Mouse (Mus musculus) limb, embryonic 14.5 days (tissue): Measurements from ENCODE around the gene Dok1. TPM values are rescaled to one million over a fixed set of nuclear protein-coding genes. Genes with fewer than 3 reads are reported as not detected.

Source experiments
- ATAC-seq: fragments of 200-750 bp; cut with Nextera tagmentation; 2 replicates; pipeline ENCODE4 v1.8.0; 2017; ENCODE audit warnings: low read depth, moderate number of reproducible peaks, moderate TSS enrichment; ENCODE audit not compliant: low FRiP score
- DNase-seq: peaks from one replicate; pipeline ENCODE4 v3.0.0-alpha.2; 2015; ENCODE audit warnings: low spot score
- H3K27ac ChIP-seq: fragments of 300-500 bp; sonication (generic); replicated peaks from 2 replicates; pipeline ENCODE4 v1.5.1; 2014; ENCODE audit warnings: low read depth, mild to moderate bottlenecking, low read length, moderate library complexity, mixed read lengths
- H3K27me3 ChIP-seq: fragments of 300-500 bp; sonication (generic); 2 replicates; pipeline ENCODE4 v1.6.1; 2014; ENCODE audit warnings: low read length, mixed read lengths; ENCODE audit not compliant: control insufficient read depth, insufficient read depth
- H3K36me3 ChIP-seq: fragments of 300-500 bp; sonication (generic); 2 replicates; pipeline ENCODE4 v1.6.1; 2014; ENCODE audit warnings: mild to moderate bottlenecking, low read length, moderate library complexity, mixed read lengths; ENCODE audit not compliant: control insufficient read depth, insufficient read depth
- H3K4me1 ChIP-seq: fragments of 300-500 bp; sonication (generic); 2 replicates; pipeline ENCODE4 v1.6.1; 2014; ENCODE audit warnings: antibody characterized with exemption, low read length, mixed read lengths; ENCODE audit not compliant: control insufficient read depth, insufficient read depth
- H3K4me2 ChIP-seq: fragments of 300-500 bp; sonication (generic); replicated peaks from 2 replicates; pipeline ENCODE4 v1.6.1; 2014; ENCODE audit warnings: low read depth, mild to moderate bottlenecking, low read length, moderate library complexity; ENCODE audit not compliant: severe bottlenecking
- H3K4me3 ChIP-seq: fragments of 300-500 bp; sonication (generic); replicated peaks from 2 replicates; pipeline ENCODE4 v1.5.1; 2014; ENCODE audit warnings: low read length
- H3K9ac ChIP-seq: fragments of 300-500 bp; sonication (generic); 2 replicates; pipeline ENCODE4 v1.6.1; 2014; ENCODE audit warnings: mild to moderate bottlenecking, low read depth, low read length, moderate library complexity; ENCODE audit not compliant: severe bottlenecking
- H3K9me3 ChIP-seq: fragments of 300-500 bp; sonication (generic); 2 replicates; pipeline ENCODE4 v1.6.1; 2016; ENCODE audit warnings: low read length; ENCODE audit not compliant: control insufficient read depth
- POLR2A ChIP-seq: fragments of 200-500 bp; IDR thresholded peaks from 2 replicates; pipeline ENCODE4 v1.8.0; 2012; ENCODE audit warnings: inconsistent platforms, mild to moderate bottlenecking, moderate library complexity, borderline replicate concordance; ENCODE audit not compliant: insufficient read depth, insufficient read length; ENCODE audit errors: extremely low read depth
- WGBS: fragments of 180-500 bp; shearing (Covaris S2); extraction: QIAGEN DNeasy Blood & Tissue Kit; methylation state at CpG from one replicate; pipeline ENCODE4 v1.1.7; 2014; 5-methylcytosine and 5-hydroxymethylcytosine counted together
- polyA plus RNA-seq, 2 experiments: library from polyadenylated mRNA; depleted of rRNA in 1 of 2; stranded (reverse) in 1 of 2; unstranded in 1 of 2; fragments of >200 nt; fragmentation: Nextera tagmentation in 1 of 2; extraction: Ambion mirVana in 1 of 2; gene quantifications; 2 replicates each; pipeline versions ENCODE4 v1.2.1 to v1.2.3; 2012 to 2014

Dok1 gene
- polyA plus RNA-seq, 2 experiments: 11.4 to 17.1 TPM

DNA sequence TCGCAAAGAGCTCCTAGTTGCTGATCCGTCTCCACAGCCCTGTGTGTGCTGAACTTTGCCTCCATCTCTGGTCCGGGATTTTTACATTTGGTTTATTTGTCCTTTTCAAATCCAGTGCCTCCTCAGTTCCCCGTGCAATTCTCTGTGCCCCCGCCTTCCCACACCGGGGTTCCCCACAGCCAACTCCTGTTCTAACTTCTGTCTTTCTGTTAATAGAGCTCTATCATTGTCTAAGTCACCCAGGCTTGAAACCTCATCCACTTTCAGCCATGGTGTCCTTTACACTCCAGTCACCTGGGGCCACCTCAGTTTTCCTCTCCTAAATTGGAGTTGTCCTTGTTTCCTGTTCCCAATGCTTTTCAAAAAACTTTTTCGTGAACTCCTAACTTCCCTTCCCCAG lies 22.0 kb downstream of the Dok1 start:
- H3K4me1 ChIP-seq: 0 out of 2 replicates have a peak, but pooled peaks cover 2% of the 10 kb centered on the region
- no peaks in the 10 kb centered on the region for H3K27me3 ChIP-seq
- H3K4me2 ChIP-seq: no peak overlapping the region
- H3K4me3 ChIP-seq: no peak overlapping the region
- DNase-seq (no peak), ATAC-seq (no peak)
- H3K36me3 ChIP-seq: no peaks in the 10 kb centered on the region
- no peak overlapping the region for H3K27ac ChIP-seq
- H3K9ac ChIP-seq: no peak overlapping the region
- no peak for TF ChIP-seq POLR2A
- 84% methylated on average over 7 of the region's 7 CpGs for WGBS
- no peaks in the 10 kb centered on the region for H3K9me3 ChIP-seq

DNA sequence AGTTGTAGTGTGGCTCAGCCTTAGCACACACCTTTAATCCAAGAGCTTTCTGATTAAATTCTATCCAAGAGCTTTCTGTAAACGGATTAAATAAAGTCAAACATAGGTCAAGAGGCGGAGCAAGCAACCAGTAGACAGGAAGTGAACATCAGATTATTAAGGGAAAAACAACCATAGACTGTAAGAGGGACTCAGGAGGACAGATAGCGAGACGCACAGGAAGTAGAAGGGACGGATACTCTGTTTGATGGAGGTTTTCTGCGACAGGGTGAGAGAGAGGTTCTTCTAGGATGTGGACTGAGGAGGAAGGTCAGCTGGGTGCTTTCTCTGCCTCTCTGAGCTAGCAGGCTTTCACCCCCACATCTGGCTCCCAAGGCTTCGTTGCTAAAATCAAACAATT lies 23.3 kb downstream of the Dok1 start:
- H3K9me3 ChIP-seq: no peaks in the 10 kb centered on the region
- no peak overlapping the region for H3K9ac ChIP-seq
- no peaks in the 10 kb centered on the region for H3K36me3 ChIP-seq
- no peak for ATAC-seq
- H3K27ac ChIP-seq: no peak overlapping the region
- no peak for TF ChIP-seq POLR2A
- 0 out of 2 replicates have a peak, but pooled peaks cover 2% of the 10 kb centered on the region for H3K4me1 ChIP-seq
- no peak for DNase-seq
- H3K4me3 ChIP-seq: no peak overlapping the region
- H3K27me3 ChIP-seq: no peaks in the 10 kb centered on the region
- WGBS: 62% methylated on average over 7 of the region's 7 CpGs
- no peak overlapping the region for H3K4me2 ChIP-seq

DNA sequence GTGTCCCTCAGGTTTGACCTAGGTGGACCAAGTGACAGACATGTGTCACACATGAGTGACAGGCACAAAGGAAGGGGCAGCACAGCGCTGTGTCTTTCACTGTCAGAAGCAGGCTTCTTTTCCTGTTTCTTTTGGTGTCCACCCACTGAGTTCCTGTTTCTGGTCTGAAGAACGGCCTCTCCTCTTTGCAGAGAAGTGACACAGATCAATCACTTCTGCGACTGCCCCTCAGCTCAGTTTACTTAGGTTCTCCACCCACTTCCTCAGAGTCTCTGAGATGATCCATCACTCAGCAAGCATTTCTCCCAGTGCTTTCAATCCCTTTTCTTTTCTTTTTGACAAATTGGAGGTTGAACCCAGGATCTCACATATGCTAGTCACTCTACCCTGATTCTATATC lies 24.6 kb downstream of the Dok1 start:
- Histone ChIP-seq H3K9ac (no peak overlapping the region), H3K9me3 (no peaks in the 10 kb centered on the region)
- WGBS: 61% methylated on average over 3 of the region's 3 CpGs

DNA sequence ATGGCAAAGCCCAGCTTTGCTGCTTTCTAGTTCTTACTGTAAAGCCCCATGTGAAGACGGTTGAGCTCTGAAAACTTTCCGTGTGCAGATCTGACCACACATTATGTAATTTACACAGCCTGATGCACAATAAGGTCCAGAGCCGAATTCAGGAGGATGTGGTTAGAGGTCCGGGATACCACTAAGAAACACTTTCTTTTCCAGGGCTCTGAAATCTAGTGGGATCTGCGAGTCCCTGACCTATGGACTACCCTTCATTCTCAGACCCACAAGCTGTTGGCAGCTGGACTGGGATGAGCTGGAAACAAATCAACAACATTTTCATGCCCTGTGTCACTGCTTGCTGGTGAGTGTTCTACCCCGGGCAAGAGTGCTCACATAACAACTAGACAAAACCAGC lies 27.2 kb downstream of the Dok1 start:
- WGBS: 83% methylated on average over 6 of the region's 6 CpGs
- DNase-seq (no peak), ATAC-seq (no peak)
- Histone ChIP-seq H3K36me3 (no peaks in the 10 kb centered on the region), H3K4me3 (no peak overlapping the region), H3K27ac (no peak overlapping the region), H3K4me1 (no peaks in the 10 kb centered on the region), H3K9me3 (no peaks in the 10 kb centered on the region), H3K4me2 (no peak overlapping the region), H3K27me3 (no peaks in the 10 kb centered on the region), H3K9ac (no peak overlapping the region)
- TF ChIP-seq POLR2A: no peak

More for the DNA sequence above, 24.6 kb downstream of the Dok1 start:
- Histone ChIP-seq H3K27me3 (no peaks in the 10 kb centered on the region), H3K36me3 (no peaks in the 10 kb centered on the region), H3K4me2 (no peak overlapping the region), H3K4me1 (0 out of 2 replicates have a peak, but pooled peaks cover 2% of the 10 kb centered on the region), H3K27ac (no peak overlapping the region), H3K4me3 (no peak overlapping the region)
- no peak for TF ChIP-seq POLR2A
- no peak for ATAC-seq
- no peak for DNase-seq

DNA sequence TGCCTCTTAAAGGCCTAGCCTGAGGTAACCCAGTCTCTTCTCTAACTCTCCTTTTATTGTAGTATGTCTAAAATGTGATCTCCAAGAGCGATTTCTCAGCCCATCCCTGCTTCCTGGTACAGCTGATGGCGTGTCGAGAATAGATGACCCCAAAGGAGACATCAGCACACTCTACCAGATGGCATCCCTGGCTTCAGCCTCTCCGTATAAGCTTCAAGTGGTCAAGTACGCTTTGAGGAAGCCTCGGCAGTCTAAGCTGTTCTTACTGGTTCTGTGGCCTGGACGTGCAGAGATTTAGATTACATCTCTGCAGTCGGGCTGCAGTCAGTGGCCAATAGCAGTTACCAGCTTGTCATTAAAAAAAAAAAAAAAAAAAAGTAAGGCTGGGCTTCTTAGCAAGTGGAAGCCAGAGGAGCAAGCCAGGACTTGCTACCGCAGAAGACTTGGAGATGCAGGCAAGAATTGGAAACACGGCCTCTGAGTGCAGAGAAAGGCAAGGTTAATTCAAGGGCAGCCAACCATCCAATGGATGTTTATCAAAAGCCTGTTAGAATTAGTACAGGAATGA lies 27.7 kb downstream of the Dok1 start:
- no peaks in the 10 kb centered on the region for H3K4me1 ChIP-seq
- no peak overlapping the region for H3K9ac ChIP-seq
- no peak overlapping the region for H3K27ac ChIP-seq
- no peak overlapping the region for H3K4me3 ChIP-seq
- H3K36me3 ChIP-seq: no peaks in the 10 kb centered on the region
- no peaks in the 10 kb centered on the region for H3K27me3 ChIP-seq
- H3K4me2 ChIP-seq: no peak overlapping the region
- WGBS: 72% methylated on average over 10 of the region's 10 CpGs
- DNase-seq (no peak), ATAC-seq (no peak)
- no peaks in the 10 kb centered on the region for H3K9me3 ChIP-seq
- TF ChIP-seq POLR2A: no peak
